Mouse (Mus musculus) small intestine, adult 2 months (tissue): ENCODE measurements around the gene Tmem186. TPM values are rescaled to one million over a fixed set of nuclear protein-coding genes. Genes with fewer than 3 reads are reported as not detected.
A peak's percentile ranks its signal among the peaks of the same experiment; 100 is the strongest.

ENCODE experiments used
- H3K27ac ChIP-seq: fragments of 200-500 bp; 2 replicates; pipeline ENCODE4 v1.5.1; 2012; ENCODE audit warnings: low read depth, low read length, control low read depth, inconsistent platforms; ENCODE audit not compliant: insufficient read depth
- H3K27me3 ChIP-seq: fragments of 200-500 bp; 2 replicates; pipeline ENCODE4 v1.6.1; 2012; ENCODE audit warnings: mild to moderate bottlenecking, moderate library complexity, low read length, inconsistent platforms; ENCODE audit not compliant: control insufficient read depth, insufficient read depth
- H3K36me3 ChIP-seq: fragments of 200-500 bp; 2 replicates; pipeline ENCODE4 v1.6.1; 2012; ENCODE audit warnings: mild to moderate bottlenecking, low read length, control low read depth, inconsistent platforms; ENCODE audit not compliant: control insufficient read depth, insufficient read depth
- H3K4me1 ChIP-seq: fragments of 200-500 bp; 2 replicates; pipeline ENCODE4 v1.6.1; 2012; ENCODE audit warnings: low read length, inconsistent platforms, mixed read lengths; ENCODE audit not compliant: control insufficient read depth, insufficient read depth, insufficient read length
- H3K4me3 ChIP-seq: fragments of 200-500 bp; 2 replicates; pipeline ENCODE4 v1.5.1; 2012; ENCODE audit warnings: low read depth, mild to moderate bottlenecking, control low read depth, inconsistent platforms, low read length, moderate library complexity
- CTCF ChIP-seq: fragments of 200-500 bp; IDR thresholded peaks from 2 replicates; pipeline ENCODE4 v1.5.1; 2012; ENCODE audit warnings: low read depth, mild to moderate bottlenecking, control low read depth, inconsistent platforms, low read length, moderate library complexity, mixed read lengths; ENCODE audit not compliant: insufficient replicate concordance, insufficient read length; ENCODE audit errors: extremely low read depth
- POLR2A ChIP-seq: fragments of 200-500 bp; IDR thresholded peaks from 2 replicates; pipeline ENCODE4 v1.6.1; 2012; ENCODE audit warnings: low read depth, mild to moderate bottlenecking, control low read depth, inconsistent platforms, low read length, moderate library complexity
- WGBS: fragments of 180-500 bp; shearing (Covaris S2); methylation state at CpG from one replicate; pipeline ENCODE4 v1.1.7; 2018; 5-methylcytosine and 5-hydroxymethylcytosine counted together
- polyA plus RNA-seq: library from polyadenylated mRNA; depleted of rRNA; stranded (reverse); fragments of >200 nt; gene quantifications from 2 replicates; pipeline ENCODE4 v1.2.3, GENCODE M21; 2012

Tmem186 gene
- polyA plus RNA-seq, 1 experiment: 8.6 TPM

- Histone ChIP-seq H3K4me3 (peak overlapping the region; percentile 74), H3K4me1 (peaks cover 15% of the 10 kb centered on the region), H3K27ac (peak overlapping the region; percentile 89), H3K27me3 (no peaks in the 10 kb centered on the region), H3K36me3 (peaks cover 13% of the 10 kb centered on the region)
- 7% methylated on average over 7 of the region's 7 CpGs for WGBS
- TF ChIP-seq CTCF (0 out of 2 replicates have a peak, but pooled peaks have one; percentile 8), POLR2A (no peak)
Measured at GRCm38 (mm10) chr16:8638131-8638530, 619 bp upstream of the Tmem186 start.

GRCm38 (mm10) chr16:8636867-8637216, 670 bp downstream of the Tmem186 start:
- WGBS: under 1% methylated on average over 13 of the region's 13 CpGs
- Histone ChIP-seq H3K36me3 (peaks cover 8% of the 10 kb centered on the region), H3K4me1 (peaks cover 15% of the 10 kb centered on the region), H3K4me3 (peak overlapping the region; percentile 74), H3K27me3 (no peaks in the 10 kb centered on the region), H3K27ac (peak overlapping the region; percentile 89)
- TF ChIP-seq CTCF: no peak
- TF ChIP-seq POLR2A: no peak

GRCm38 (mm10) chr16:8631428-8631827, 6.1 kb downstream of the Tmem186 start:
- Histone ChIP-seq H3K4me1 (peaks cover 16% of the 10 kb centered on the region), H3K27me3 (no peaks in the 10 kb centered on the region), H3K36me3 (peaks cover 3% of the 10 kb centered on the region; the same call in 1 of the 2 replicates), H3K4me3 (no peak overlapping the region), H3K27ac (no peak overlapping the region)
- TF ChIP-seq CTCF (no peak), POLR2A (no peak)
- WGBS: 85% methylated on average over 5 of the region's 5 CpGs

- 41% methylated on average over 2 of the region's 2 CpGs for WGBS
- Histone ChIP-seq H3K36me3 (peaks cover 3% of the 10 kb centered on the region; the same call in 1 of the 2 replicates), H3K4me1 (peaks cover 9% of the 10 kb centered on the region), H3K27ac (peak overlapping the region; percentile 67; the same call in 1 of the 2 replicates), H3K27me3 (no peaks in the 10 kb centered on the region), H3K4me3 (no peak overlapping the region)
- TF ChIP-seq POLR2A: no peak
Measured at GRCm38 (mm10) chr16:8630419-8630818, 7.1 kb downstream of the Tmem186 start.

GRCm38 (mm10) chr16:8620315-8621115, 17.0 kb downstream of the Tmem186 start:
- Histone ChIP-seq H3K27ac (peak overlapping the region; percentile 30; the same call in 1 of the 2 replicates), H3K4me1 (peaks cover 9% of the 10 kb centered on the region), H3K36me3 (peaks cover 8% of the 10 kb centered on the region; the same call in 1 of the 2 replicates), H3K27me3 (no peaks in the 10 kb centered on the region), H3K4me3 (no peak overlapping the region)
- 40% methylated on average over 16 of the region's 16 CpGs for WGBS
- TF ChIP-seq POLR2A (no peak), CTCF (no peak)

- Histone ChIP-seq H3K27ac (peak overlapping the region; percentile 30; the same call in 1 of the 2 replicates), H3K4me3 (no peak overlapping the region), H3K36me3 (peaks cover 8% of the 10 kb centered on the region; the same call in 1 of the 2 replicates), H3K27me3 (no peaks in the 10 kb centered on the region), H3K4me1 (peaks cover 9% of the 10 kb centered on the region)
- WGBS: 70% methylated on average over 10 of the region's 10 CpGs
- TF ChIP-seq POLR2A (no peak), CTCF (no peak)
Measured at GRCm38 (mm10) chr16:8619659-8620314, 17.7 kb downstream of the Tmem186 start.

- Histone ChIP-seq H3K4me3 (no peak overlapping the region), H3K27me3 (no peaks in the 10 kb centered on the region), H3K4me1 (no peaks in the 10 kb centered on the region), H3K36me3 (peaks cover 10% of the 10 kb centered on the region; the same call in 1 of the 2 replicates), H3K27ac (no peak overlapping the region)
- 83% methylated on average over 3 of the region's 3 CpGs for WGBS
- TF ChIP-seq CTCF (no peak), POLR2A (no peak)
Measured at GRCm38 (mm10) chr16:8613447-8613846, 24.1 kb downstream of the Tmem186 start.
